Mouse (Mus musculus): ENCODE measurements at regions not wholly inside any gene's neighbourhood (a gene's known extent, or its start where the extent isn't known, plus 50 kb on each side); places are given as distances from the start of the nearest gene placed in this dataset.

DNA sequence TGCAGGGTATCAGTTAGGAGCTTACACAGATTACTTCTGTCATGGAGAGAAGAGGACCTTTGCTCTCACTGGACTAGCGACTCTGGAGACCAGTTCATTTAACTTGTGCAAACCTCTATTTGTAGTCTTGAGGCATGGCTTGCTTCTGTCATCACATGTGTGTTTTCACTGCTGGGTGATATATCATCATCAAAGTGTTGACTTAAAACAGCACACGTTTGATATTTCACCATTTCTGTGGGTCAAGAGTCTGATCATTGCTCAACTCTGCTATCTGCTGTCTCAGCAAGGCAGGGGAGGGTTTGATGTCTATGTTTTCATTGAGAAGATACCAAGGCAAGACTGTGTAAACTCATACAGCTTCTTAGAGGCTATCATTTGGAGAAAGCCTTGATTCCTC is 126.0 kb upstream of the 4930583I09Rik start:
- Histone ChIP-seq H3K27ac (ENCODE audit: insufficient read depth, low read length) (no peak overlapping the region), H3K4me1 (ENCODE audit: control insufficient read depth, insufficient read depth, low read length) (no peaks in the 10 kb centered on the region), H3K27me3 (ENCODE audit: control insufficient read depth, insufficient read depth, low read length, poor library complexity, severe bottlenecking) (no peaks in the 10 kb centered on the region), H3K36me3 (ENCODE audit: control insufficient read depth, insufficient read depth, low read length, poor library complexity, severe bottlenecking) (no peaks in the 10 kb centered on the region), H3K9ac (ENCODE audit: low read depth, poor library complexity, severe bottlenecking) (no peak overlapping the region), H3K4me3 (ENCODE audit: low read depth, low read length) (no peak overlapping the region), H3K9me3 (replicated peaks; ENCODE audit: control insufficient read depth, insufficient read depth, low read length, poor library complexity, severe bottlenecking) (no peaks in the 10 kb centered on the region; the same call in 1 of the 2 replicates)
- no peak for TF ChIP-seq EP300 (IDR thresholded peaks at IDR 0.05; ENCODE audit: insufficient read depth, low read depth, low read length)
- no peak for TF ChIP-seq CTCF (IDR thresholded peaks at IDR 0.05; ENCODE audit: low read depth, low read length)
- TF ChIP-seq POLR2A (IDR thresholded peaks at IDR 0.05; ENCODE audit: insufficient read depth, low read length), result no peak

DNA sequence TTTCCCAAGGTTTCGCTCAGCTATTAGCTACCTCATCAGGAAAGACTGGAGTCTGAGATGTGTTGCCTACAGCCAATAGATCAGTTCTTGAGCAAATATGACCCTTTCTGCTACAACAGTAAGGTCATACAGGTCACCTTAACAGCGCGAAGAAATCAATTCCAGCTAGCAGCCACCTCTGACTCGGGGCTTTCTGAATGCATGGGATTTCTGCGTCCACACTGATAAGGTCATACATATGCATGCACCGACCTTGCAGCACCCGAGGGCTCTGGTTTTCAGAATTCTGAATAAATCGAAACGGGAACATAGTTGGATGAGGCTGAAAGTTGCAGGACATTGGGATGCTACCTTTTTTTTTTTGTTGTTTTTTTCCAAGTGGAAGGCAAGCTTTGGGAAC is 121.6 kb upstream of the 4930583I09Rik start:
- Histone ChIP-seq H3K4me1 (ENCODE audit: control insufficient read depth, insufficient read depth, low read length) (no peaks in the 10 kb centered on the region), H3K9ac (ENCODE audit: low read depth, poor library complexity, severe bottlenecking) (no peak overlapping the region), H3K27me3 (ENCODE audit: control insufficient read depth, insufficient read depth, low read length, poor library complexity, severe bottlenecking) (no peaks in the 10 kb centered on the region), H3K36me3 (ENCODE audit: control insufficient read depth, insufficient read depth, low read length, poor library complexity, severe bottlenecking) (no peaks in the 10 kb centered on the region), H3K9me3 (replicated peaks; ENCODE audit: control insufficient read depth, insufficient read depth, low read length, poor library complexity, severe bottlenecking) (no peaks in the 10 kb centered on the region; the same call in 1 of the 2 replicates), H3K27ac (ENCODE audit: insufficient read depth, low read length) (no peak overlapping the region), H3K4me3 (ENCODE audit: low read depth, low read length) (no peak overlapping the region)
- TF ChIP-seq CTCF (IDR thresholded peaks at IDR 0.05; ENCODE audit: low read depth, low read length), result no peak
- no peak for TF ChIP-seq EP300 (IDR thresholded peaks at IDR 0.05; ENCODE audit: insufficient read depth, low read depth, low read length)
- TF ChIP-seq POLR2A (IDR thresholded peaks at IDR 0.05; ENCODE audit: insufficient read depth, low read length), result no peak

DNA sequence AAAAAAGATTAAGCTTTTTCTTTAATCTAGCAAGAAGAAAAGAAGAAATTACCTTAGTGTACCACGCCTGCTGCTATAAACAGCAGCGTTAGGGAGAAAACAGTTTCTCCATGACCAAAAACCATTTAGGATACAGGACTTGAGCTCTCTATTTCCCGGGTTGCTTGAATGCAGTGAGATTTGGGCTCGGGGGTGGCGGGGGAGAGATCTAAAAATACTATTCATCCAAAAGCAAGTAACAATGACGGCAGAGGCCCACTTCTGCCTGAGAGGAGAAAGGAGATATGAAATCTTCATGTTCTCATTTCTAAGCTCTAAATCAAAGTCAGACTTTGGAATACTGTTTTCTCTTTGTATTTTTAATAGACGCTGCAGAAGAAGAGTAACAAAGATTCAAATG is 120.6 kb upstream of the 4930583I09Rik start:
- no peak for TF ChIP-seq EP300 (IDR thresholded peaks at IDR 0.05; ENCODE audit: insufficient read depth, low read depth, low read length)
- TF ChIP-seq CTCF (IDR thresholded peaks at IDR 0.05; ENCODE audit: low read depth, low read length), result no peak
- TF ChIP-seq POLR2A (IDR thresholded peaks at IDR 0.05; ENCODE audit: insufficient read depth, low read length), result no peak
- H3K27me3 ChIP-seq (ENCODE audit: control insufficient read depth, insufficient read depth, low read length, poor library complexity, severe bottlenecking), result no peaks in the 10 kb centered on the region

DNA sequence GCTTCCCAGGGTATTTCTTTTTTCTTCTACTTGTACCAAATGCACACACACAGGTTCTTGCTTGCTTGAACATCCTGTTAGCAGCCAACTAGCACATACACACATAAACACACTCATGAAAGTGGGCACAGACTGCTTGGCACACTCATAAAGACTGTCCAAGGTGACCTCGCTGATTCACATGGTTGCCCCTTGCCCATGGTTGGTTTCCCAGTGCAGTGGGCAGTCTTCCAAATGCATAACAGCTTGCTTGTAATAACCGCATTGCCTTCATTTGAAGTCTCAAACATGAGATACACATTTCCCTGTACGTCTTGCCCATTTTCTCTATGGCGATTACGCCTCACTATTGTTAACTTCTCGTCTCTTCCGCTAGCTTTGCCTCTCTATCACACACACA is 117.4 kb upstream of the 4930583I09Rik start:
- H3K4me1 ChIP-seq (ENCODE audit: control insufficient read depth, insufficient read depth, low read length), result no peaks in the 10 kb centered on the region
- H3K27ac ChIP-seq (ENCODE audit: insufficient read depth, low read length), result no peak overlapping the region
- H3K9me3 ChIP-seq (replicated peaks; ENCODE audit: control insufficient read depth, insufficient read depth, low read length, poor library complexity, severe bottlenecking), result no peaks in the 10 kb centered on the region
- TF ChIP-seq CTCF (IDR thresholded peaks at IDR 0.05; ENCODE audit: low read depth, low read length) (no peak), EP300 (IDR thresholded peaks at IDR 0.05; ENCODE audit: insufficient read depth, low read depth, low read length) (no peak), POLR2A (IDR thresholded peaks at IDR 0.05; ENCODE audit: insufficient read depth, low read length) (no peak)
- H3K36me3 ChIP-seq (ENCODE audit: control insufficient read depth, insufficient read depth, low read length, poor library complexity, severe bottlenecking), result no peaks in the 10 kb centered on the region
- no peak overlapping the region for H3K9ac ChIP-seq (ENCODE audit: low read depth, poor library complexity, severe bottlenecking)
- no peaks in the 10 kb centered on the region for H3K27me3 ChIP-seq (ENCODE audit: control insufficient read depth, insufficient read depth, low read length, poor library complexity, severe bottlenecking)
- no peak overlapping the region for H3K4me3 ChIP-seq (ENCODE audit: low read depth, low read length)

More for the DNA sequence above, 120.6 kb upstream of the 4930583I09Rik start:
- Histone ChIP-seq H3K36me3 (ENCODE audit: control insufficient read depth, insufficient read depth, low read length, poor library complexity, severe bottlenecking) (no peaks in the 10 kb centered on the region), H3K9ac (ENCODE audit: low read depth, poor library complexity, severe bottlenecking) (no peak overlapping the region), H3K4me1 (ENCODE audit: control insufficient read depth, insufficient read depth, low read length) (no peaks in the 10 kb centered on the region), H3K27ac (ENCODE audit: insufficient read depth, low read length) (no peak overlapping the region), H3K9me3 (replicated peaks; ENCODE audit: control insufficient read depth, insufficient read depth, low read length, poor library complexity, severe bottlenecking) (no peaks in the 10 kb centered on the region; the same call in 1 of the 2 replicates), H3K4me3 (ENCODE audit: low read depth, low read length) (no peak overlapping the region)

DNA sequence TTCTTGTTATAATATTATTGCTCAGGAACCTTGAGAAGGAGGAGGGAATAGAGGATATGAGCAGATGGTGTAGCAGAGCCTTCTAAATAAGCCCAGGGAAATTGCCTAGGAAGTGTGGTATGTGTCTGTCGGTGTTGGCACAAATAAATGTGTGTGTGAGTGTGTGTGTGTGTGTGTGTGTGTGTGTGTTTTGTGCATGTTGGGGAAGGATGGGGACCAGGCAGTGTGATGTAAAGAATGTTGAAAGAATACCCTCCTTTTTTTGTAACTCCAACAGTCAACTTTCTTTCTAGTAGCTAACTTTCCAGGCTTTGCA is 115.7 kb upstream of the 4930583I09Rik start:
- Histone ChIP-seq H3K27me3 (ENCODE audit: control insufficient read depth, insufficient read depth, low read length, poor library complexity, severe bottlenecking) (no peaks in the 10 kb centered on the region), H3K4me1 (ENCODE audit: control insufficient read depth, insufficient read depth, low read length) (no peaks in the 10 kb centered on the region), H3K36me3 (ENCODE audit: control insufficient read depth, insufficient read depth, low read length, poor library complexity, severe bottlenecking) (no peaks in the 10 kb centered on the region), H3K27ac (ENCODE audit: insufficient read depth, low read length) (no peak overlapping the region), H3K9ac (ENCODE audit: low read depth, poor library complexity, severe bottlenecking) (no peak overlapping the region), H3K9me3 (replicated peaks; ENCODE audit: control insufficient read depth, insufficient read depth, low read length, poor library complexity, severe bottlenecking) (no peaks in the 10 kb centered on the region), H3K4me3 (ENCODE audit: low read depth, low read length) (no peak overlapping the region)
- no peak for TF ChIP-seq CTCF (IDR thresholded peaks at IDR 0.05; ENCODE audit: low read depth, low read length)
- TF ChIP-seq EP300 (IDR thresholded peaks at IDR 0.05; ENCODE audit: insufficient read depth, low read depth, low read length), result no peak
- no peak for TF ChIP-seq POLR2A (IDR thresholded peaks at IDR 0.05; ENCODE audit: insufficient read depth, low read length)

DNA sequence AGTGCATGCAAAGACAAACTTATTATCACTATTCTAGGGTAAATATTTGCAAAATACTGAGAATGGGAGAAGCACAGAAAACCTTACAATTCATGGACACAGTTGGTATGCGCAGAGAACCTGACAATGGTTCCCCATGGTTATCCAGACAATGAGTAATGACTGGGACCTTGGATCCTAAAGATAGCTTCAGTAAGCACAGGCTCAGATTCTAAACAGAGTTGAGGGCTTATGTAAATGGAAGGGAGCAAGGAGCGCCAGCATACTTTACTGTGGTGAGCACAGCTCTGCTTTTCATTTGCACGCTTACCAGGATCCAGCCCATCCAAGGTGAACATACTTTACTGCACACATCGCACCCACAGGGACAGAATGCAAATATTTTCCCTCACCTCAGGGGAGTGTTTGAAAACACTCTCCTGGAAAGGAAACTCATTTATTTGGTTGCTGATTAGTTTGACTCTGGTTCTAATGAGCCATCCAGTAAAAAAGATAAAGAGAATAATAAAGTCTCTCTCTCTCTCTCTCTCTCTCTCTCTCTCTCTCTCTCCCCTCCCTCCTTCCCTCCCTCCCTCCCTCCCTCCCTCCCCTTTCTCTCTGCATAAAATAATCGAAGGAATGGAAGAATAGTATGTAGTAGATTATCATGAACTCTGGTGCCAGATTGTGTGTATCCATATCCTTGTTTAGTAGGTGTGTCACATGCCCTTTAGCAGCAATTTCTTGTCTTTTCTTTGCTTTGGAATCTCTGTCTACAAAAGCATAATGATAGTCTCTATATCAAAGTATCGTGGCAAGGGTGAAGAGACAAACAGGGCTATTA is 115.1 kb upstream of the 4930583I09Rik start:
- H3K4me1 ChIP-seq (ENCODE audit: control insufficient read depth, insufficient read depth, low read length), result no peaks in the 10 kb centered on the region
- TF ChIP-seq EP300 (IDR thresholded peaks at IDR 0.05; ENCODE audit: insufficient read depth, low read depth, low read length) (no peak), POLR2A (IDR thresholded peaks at IDR 0.05; ENCODE audit: insufficient read depth, low read length) (no peak), CTCF (IDR thresholded peaks at IDR 0.05; ENCODE audit: low read depth, low read length) (no peak)
- no peak overlapping the region for H3K4me3 ChIP-seq (ENCODE audit: low read depth, low read length)

More for the DNA sequence above, 115.1 kb upstream of the 4930583I09Rik start:
- Histone ChIP-seq H3K9me3 (replicated peaks; ENCODE audit: control insufficient read depth, insufficient read depth, low read length, poor library complexity, severe bottlenecking) (no peaks in the 10 kb centered on the region), H3K9ac (ENCODE audit: low read depth, poor library complexity, severe bottlenecking) (no peak overlapping the region), H3K27me3 (ENCODE audit: control insufficient read depth, insufficient read depth, low read length, poor library complexity, severe bottlenecking) (no peaks in the 10 kb centered on the region), H3K36me3 (ENCODE audit: control insufficient read depth, insufficient read depth, low read length, poor library complexity, severe bottlenecking) (no peaks in the 10 kb centered on the region), H3K27ac (ENCODE audit: insufficient read depth, low read length) (no peak overlapping the region)

Data from ES-Bruce4 (cell line).